9 mouse cellular contexts compared by ENCODE assay signal in the genomic region with DNA sequence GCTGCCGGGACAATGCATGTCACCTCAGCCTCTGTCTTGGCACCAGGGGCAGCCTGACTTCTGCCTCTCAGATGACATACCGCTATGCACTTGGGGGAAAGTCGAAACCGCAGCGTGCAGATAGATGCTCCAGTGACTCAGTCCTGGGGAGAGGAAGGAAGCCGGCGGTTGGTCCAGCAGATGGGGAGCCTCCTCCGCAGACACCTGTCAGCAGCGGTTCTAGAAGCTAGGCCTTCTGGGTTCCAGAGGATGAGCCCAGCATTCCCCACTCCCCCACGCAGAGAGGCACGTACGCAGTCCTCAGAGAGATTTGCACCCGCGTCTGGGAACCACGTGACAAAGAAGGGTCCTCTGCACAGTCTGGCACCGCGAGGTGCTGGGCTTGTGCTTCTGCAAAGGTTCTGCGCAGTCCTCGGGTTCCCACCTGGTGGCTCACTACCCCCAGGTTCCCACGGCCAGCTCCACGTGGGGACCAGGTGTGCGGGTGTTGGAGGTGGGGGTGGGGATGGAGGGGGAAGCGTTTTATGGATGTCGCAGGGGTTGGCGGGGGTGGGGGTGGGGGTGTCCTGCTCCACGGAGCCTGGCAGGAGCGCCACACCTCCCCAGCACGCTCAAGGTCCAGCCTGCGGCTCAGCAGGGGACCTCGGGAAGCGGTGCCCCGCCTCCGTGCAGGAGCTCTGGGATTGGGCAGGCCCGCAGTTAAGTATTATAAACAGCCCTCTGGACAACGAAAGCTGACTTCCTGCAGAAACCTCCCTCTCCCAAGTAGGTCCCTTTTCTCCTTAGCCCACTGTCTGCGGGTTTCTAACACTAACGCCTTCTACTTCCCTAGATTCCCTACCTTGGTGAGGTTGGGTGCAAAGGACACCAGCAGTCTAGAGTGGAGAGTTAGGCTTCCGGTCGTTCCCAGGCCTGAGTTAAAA. TPM values are rescaled to one million over a fixed set of nuclear protein-coding genes. Genes with fewer than 3 reads are reported as not detected.
DNase-seq lines count a peak whose midpoint lies in the region; ATAC-seq lines count a peak whose summit lies in the region.
"Had no signal": no experiment of that assay in that cellular context is flagged by ENCODE, and none has a peak within 500 bp of the region (broad histone marks: within the 10 kb centered on the region; RNA-seq: fewer than 3 reads in every experiment).

No protein-coding gene starts in this region.

- ATAC-seq in limb, embryonic 12.5 days (ENCODE audit: insufficient number of reproducible peaks, insufficient read depth, low FRiP score, low TSS enrichment, low read depth): peak; percentile 86
- peak; percentile 79 for ATAC-seq in midbrain, embryonic 13.5 days
- ATAC-seq: Patski had no signal

- peak overlapping the region; percentile 84 for H3K27ac ChIP-seq in heart, embryonic 10.5 days
- H3K27ac ChIP-seq in limb, embryonic 12.5 days: peak overlapping the region; percentile 76
- no peak overlapping the region for H3K27ac ChIP-seq in midbrain, embryonic 13.5 days

- no peaks in the 10 kb centered on the region for H3K36me3 ChIP-seq in heart, embryonic 10.5 days
- H3K36me3 ChIP-seq in limb, embryonic 12.5 days: no peaks in the 10 kb centered on the region
- H3K36me3 ChIP-seq in midbrain, embryonic 13.5 days: no peaks in the 10 kb centered on the region

- H3K4me3 ChIP-seq in heart, embryonic 10.5 days: peak overlapping the region; percentile 64
- H3K4me3 ChIP-seq in limb, embryonic 12.5 days (replicated peaks): peak overlapping the region; percentile 41
- H3K4me3 ChIP-seq in midbrain, embryonic 13.5 days (replicated peaks): peak overlapping the region; percentile 44

- H3K9me3 ChIP-seq in heart, embryonic 10.5 days: no peaks in the 10 kb centered on the region
- H3K9me3 ChIP-seq in limb, embryonic 12.5 days: no peaks in the 10 kb centered on the region
- no peaks in the 10 kb centered on the region for H3K9me3 ChIP-seq in midbrain, embryonic 13.5 days

- H3K27me3 ChIP-seq in heart, embryonic 10.5 days (ENCODE audit: insufficient read depth, poor library complexity, severe bottlenecking): no peaks in the 10 kb centered on the region
- H3K27me3 ChIP-seq in limb, embryonic 12.5 days: no peaks in the 10 kb centered on the region
- H3K27me3 ChIP-seq in midbrain, embryonic 13.5 days: peaks cover 6% of the 10 kb centered on the region; the same call in 1 of the 2 replicates
- H3K27me3 ChIP-seq: Patski had no signal

- peaks cover 29% of the 10 kb centered on the region for H3K4me1 ChIP-seq in heart, embryonic 10.5 days
- H3K4me1 ChIP-seq in limb, embryonic 12.5 days (replicated peaks): peaks cover 18% of the 10 kb centered on the region
- H3K4me1 ChIP-seq in midbrain, embryonic 13.5 days (replicated peaks): peaks cover 15% of the 10 kb centered on the region

- DNase-seq in ovary, adult 18-20 months (ENCODE audit: low spot score): peak; percentile 78
- no peak for DNase-seq in ovary, postnatal 14 days (ENCODE audit: low spot score)
- DNase-seq in embryo, embryonic 10.5 days (ENCODE audit: low spot score): peak; percentile 59
- peak; percentile 82 for DNase-seq in heart, embryonic 10.5 days (ENCODE audit: low spot score)
- peak; percentile 96 for DNase-seq in kidney, adult 9 months
- peak; percentile 47 to 55 for DNase-seq in spleen, postnatal 14 days (ENCODE audit: low spot score in 2 of 2)

- 3% methylated on average over 39 of the region's 39 CpGs for WGBS in heart, embryonic 10.5 days
- 1% methylated on average over 39 of the region's 39 CpGs for WGBS in limb, embryonic 12.5 days
- WGBS in midbrain, embryonic 13.5 days: 3% methylated on average over 32 of the region's 39 CpGs

- H3K9ac ChIP-seq in limb, embryonic 12.5 days (replicated peaks): peak overlapping the region; percentile 59
- peak overlapping the region; percentile 58 for H3K9ac ChIP-seq in midbrain, embryonic 13.5 days (replicated peaks)

- peak overlapping the region; percentile 85 for H3K4me2 ChIP-seq in limb, embryonic 12.5 days
- H3K4me2 ChIP-seq in midbrain, embryonic 13.5 days (replicated peaks): peak overlapping the region; percentile 83

RNA-seq across cellular contexts. Expression of a gene that starts 30.2 kb away (rescaled TPM):
- 17.5 and 19.5 TPM in 2 replicates for polyA plus RNA-seq in heart, embryonic 10.5 days (2016; fragmentation: Nextera tagmentation; extraction: Ambion mirVana)
- 24.7 and 29.1 TPM in 2 replicates for polyA plus RNA-seq in limb, embryonic 12.5 days (2016; fragmentation: Nextera tagmentation; extraction: Ambion mirVana)
- 39.3 and 39.5 TPM in 2 replicates for polyA plus RNA-seq in midbrain, embryonic 13.5 days (2015; fragmentation: Nextera tagmentation; extraction: Ambion mirVana)

RNA-seq across cellular contexts. Expression of a gene that starts 35.6 kb away (rescaled TPM):
- 0.57 and 2.6 TPM in 2 replicates for polyA plus RNA-seq in heart, embryonic 10.5 days (2016; fragmentation: Nextera tagmentation; extraction: Ambion mirVana)
- polyA plus RNA-seq in limb, embryonic 12.5 days (2016; fragmentation: Nextera tagmentation; extraction: Ambion mirVana): 0.99 and 2.6 TPM in 2 replicates
- polyA plus RNA-seq in midbrain, embryonic 13.5 days (2015; fragmentation: Nextera tagmentation; extraction: Ambion mirVana): 2.0 and 3.6 TPM in 2 replicates
- polyA plus RNA-seq: Patski had no signal
